Mouse (Mus musculus) kidney, embryonic 16.5 days (tissue): Measurements from ENCODE around the gene Lzts2. TPM values are rescaled to one million over a fixed set of nuclear protein-coding genes. Genes with fewer than 3 reads are reported as not detected.

Source experiments
- ATAC-seq: fragments of 200-750 bp; cut with Nextera tagmentation; 2 replicates; pipeline ENCODE4 v1.8.0; 2017; ENCODE audit warnings: moderate TSS enrichment; ENCODE audit not compliant: low FRiP score, low TSS enrichment
- H3K27ac ChIP-seq: fragments of 300-500 bp; sonication (generic); 2 replicates; pipeline ENCODE4 v1.5.1; 2014; ENCODE audit warnings: low read length
- H3K27me3 ChIP-seq: fragments of 300-500 bp; sonication (generic); 2 replicates; pipeline ENCODE4 v1.6.1; 2014; ENCODE audit warnings: low read length, control low read depth, mixed read lengths; ENCODE audit not compliant: insufficient read depth
- H3K36me3 ChIP-seq: fragments of 300-500 bp; sonication (generic); 2 replicates; pipeline ENCODE4 v1.6.1; 2014; ENCODE audit warnings: low read length, control low read depth, mixed read lengths; ENCODE audit not compliant: insufficient read depth
- H3K4me1 ChIP-seq: fragments of 300-500 bp; sonication (generic); 2 replicates; pipeline ENCODE4 v1.6.1; 2014; ENCODE audit warnings: low read length, control low read depth, mixed read lengths; ENCODE audit not compliant: insufficient read depth
- H3K4me2 ChIP-seq: fragments of 300-500 bp; sonication (generic); replicated peaks from 2 replicates; pipeline ENCODE4 v1.6.1; 2014; ENCODE audit warnings: low read depth, low read length
- H3K4me3 ChIP-seq: fragments of 300-500 bp; sonication (generic); 2 replicates; pipeline ENCODE4 v1.5.1; 2014; ENCODE audit warnings: mild to moderate bottlenecking, low read length
- H3K9ac ChIP-seq: fragments of 300-500 bp; sonication (generic); replicated peaks from 2 replicates; pipeline ENCODE4 v1.6.1; 2014; ENCODE audit warnings: low read length
- H3K9me3 ChIP-seq: fragments of 300-500 bp; sonication (generic); 2 replicates; pipeline ENCODE4 v1.6.1; 2016; ENCODE audit warnings: low read length, control low read depth
- WGBS: fragments of 180-500 bp; shearing (Covaris S2); extraction: QIAGEN DNeasy Blood & Tissue Kit; methylation state at CpG from one replicate; pipeline ENCODE4 v1.1.7; 2014; 5-methylcytosine and 5-hydroxymethylcytosine counted together
- polyA plus RNA-seq: library from polyadenylated mRNA; unstranded; fragments of >200 nt; fragmentation: Nextera tagmentation; extraction: Ambion mirVana; gene quantifications from 2 replicates; pipeline ENCODE4 v1.2.1, GENCODE M21; 2015

The Lzts2 gene
- polyA plus RNA-seq, 1 experiment from 2014 or later: 59.2 TPM

GRCm38 (mm10) chr19:45012219-45012618 is 2.0 kb upstream of the Lzts2 start:
- peaks cover 43% of the 10 kb centered on the region for H3K4me1 ChIP-seq
- H3K9ac ChIP-seq: no peak overlapping the region
- no peak for ATAC-seq

GRCm38 (mm10) chr19:45012636-45013035 is 1.6 kb upstream of the Lzts2 start:
- no peak for ATAC-seq
- Histone ChIP-seq H3K4me3 (no peak overlapping the region), H3K27ac (0 out of 2 replicates have a peak overlapping the region, but pooled peaks have one; percentile 98), H3K9me3 (no peaks in the 10 kb centered on the region), H3K27me3 (no peaks in the 10 kb centered on the region), H3K9ac (no peak overlapping the region), H3K36me3 (peaks cover 24% of the 10 kb centered on the region), H3K4me2 (no peak overlapping the region), H3K4me1 (peaks cover 39% of the 10 kb centered on the region)
- WGBS: 36% methylated on average over 6 of the region's 6 CpGs

More at GRCm38 (mm10) chr19:45012219-45012618, 2.0 kb upstream of the Lzts2 start:
- Histone ChIP-seq H3K36me3 (peaks cover 24% of the 10 kb centered on the region), H3K27me3 (no peaks in the 10 kb centered on the region), H3K27ac (no peak overlapping the region), H3K9me3 (no peaks in the 10 kb centered on the region), H3K4me2 (no peak overlapping the region), H3K4me3 (no peak overlapping the region)
- 84% methylated on average over 8 of the region's 8 CpGs for WGBS

- Histone ChIP-seq H3K27ac (peak overlapping the region; percentile 98), H3K27me3 (no peaks in the 10 kb centered on the region), H3K4me3 (peak overlapping the region; percentile 87; the same call in 1 of the 2 replicates), H3K4me2 (no peak overlapping the region; the same call in 1 of the 2 replicates), H3K9me3 (no peaks in the 10 kb centered on the region), H3K4me1 (peaks cover 39% of the 10 kb centered on the region), H3K36me3 (peaks cover 24% of the 10 kb centered on the region), H3K9ac (peak overlapping the region; percentile 97; the same call in 1 of the 2 replicates)
- no peak for ATAC-seq
- 37% methylated on average over 6 of the region's 6 CpGs for WGBS
These were observed 511 bp upstream of the Lzts2 start for GRCm38 (mm10) chr19:45013581-45014225.

GRCm38 (mm10) chr19:45014981-45015402 is 778 bp downstream of the Lzts2 start:
- Histone ChIP-seq H3K4me1 (peaks cover 47% of the 10 kb centered on the region), H3K9me3 (no peaks in the 10 kb centered on the region)
- under 1% methylated on average over 25 of the region's 25 CpGs for WGBS

GRCm38 (mm10) chr19:45015518-45016281 is 1.5 kb downstream of the Lzts2 start:
- peak; percentile 12 for ATAC-seq
- no peaks in the 10 kb centered on the region for H3K27me3 ChIP-seq
- peak overlapping the region; percentile 97 for H3K9ac ChIP-seq
- H3K36me3 ChIP-seq: peaks cover 13% of the 10 kb centered on the region
- H3K27ac ChIP-seq: peak overlapping the region; percentile 98
- H3K4me2 ChIP-seq: peak overlapping the region; percentile 95
- H3K4me3 ChIP-seq: peak overlapping the region; percentile 87
- no peaks in the 10 kb centered on the region for H3K9me3 ChIP-seq
- H3K4me1 ChIP-seq: peaks cover 54% of the 10 kb centered on the region
- 0% methylated on average over 34 of the region's 34 CpGs for WGBS

More at GRCm38 (mm10) chr19:45014981-45015402, 778 bp downstream of the Lzts2 start:
- Histone ChIP-seq H3K27me3 (no peaks in the 10 kb centered on the region), H3K4me3 (peak overlapping the region; percentile 87), H3K4me2 (peak overlapping the region; percentile 95), H3K27ac (peak overlapping the region; percentile 98), H3K36me3 (peaks cover 20% of the 10 kb centered on the region), H3K9ac (peak overlapping the region; percentile 97)
- ATAC-seq: peak; percentile 14; the same call in 1 of the 2 replicates

GRCm38 (mm10) chr19:45016341-45017215 is 2.4 kb downstream of the Lzts2 start:
- H3K9me3 ChIP-seq: no peaks in the 10 kb centered on the region
- H3K4me1 ChIP-seq: peaks cover 63% of the 10 kb centered on the region
- peak overlapping the region; percentile 95 for H3K4me2 ChIP-seq
- H3K27me3 ChIP-seq: no peaks in the 10 kb centered on the region
- H3K36me3 ChIP-seq: peaks cover 8% of the 10 kb centered on the region
- peak; percentile 40 for ATAC-seq
- H3K9ac ChIP-seq: peak overlapping the region; percentile 97
- under 1% methylated on average over 16 of the region's 18 CpGs for WGBS
- H3K27ac ChIP-seq: peak overlapping the region; percentile 98
- peak overlapping the region; percentile 87 for H3K4me3 ChIP-seq

- H3K9ac ChIP-seq: peak overlapping the region; percentile 97
- H3K4me3 ChIP-seq: peak overlapping the region; percentile 87
- no peaks in the 10 kb centered on the region for H3K9me3 ChIP-seq
- H3K27me3 ChIP-seq: no peaks in the 10 kb centered on the region
- WGBS: under 1% methylated on average over 24 of the region's 27 CpGs
- peaks cover 68% of the 10 kb centered on the region for H3K4me1 ChIP-seq
- ATAC-seq: peak; percentile 66
- H3K36me3 ChIP-seq: peaks cover 9% of the 10 kb centered on the region
- H3K4me2 ChIP-seq: peak overlapping the region; percentile 95
- peak overlapping the region; percentile 98 for H3K27ac ChIP-seq
These were observed 3.1 kb downstream of the Lzts2 start for GRCm38 (mm10) chr19:45017216-45017771.

- Histone ChIP-seq H3K9me3 (no peaks in the 10 kb centered on the region), H3K36me3 (peaks cover 14% of the 10 kb centered on the region), H3K27ac (peak overlapping the region; percentile 98), H3K4me2 (peak overlapping the region; percentile 95), H3K9ac (peak overlapping the region; percentile 97), H3K27me3 (no peaks in the 10 kb centered on the region), H3K4me1 (peaks cover 65% of the 10 kb centered on the region), H3K4me3 (peak overlapping the region; percentile 87)
- peak; percentile 71 for ATAC-seq
- WGBS: under 1% methylated on average over 32 of the region's 48 CpGs
These were observed 3.7 kb downstream of the Lzts2 start for GRCm38 (mm10) chr19:45017909-45018308.

GRCm38 (mm10) chr19:45018351-45018831 is 4.2 kb downstream of the Lzts2 start:
- peaks cover 16% of the 10 kb centered on the region for H3K36me3 ChIP-seq
- WGBS: 0% methylated on average over 13 of the region's 13 CpGs
- H3K9ac ChIP-seq: peak overlapping the region; percentile 97
- no peaks in the 10 kb centered on the region for H3K27me3 ChIP-seq
- H3K4me1 ChIP-seq: peaks cover 60% of the 10 kb centered on the region
- H3K4me2 ChIP-seq: peak overlapping the region; percentile 95
- H3K4me3 ChIP-seq: peak overlapping the region; percentile 87
- ATAC-seq: no peak; the same call in 1 of the 2 replicates
- no peaks in the 10 kb centered on the region for H3K9me3 ChIP-seq
- peak overlapping the region; percentile 98 for H3K27ac ChIP-seq
